Mouse (Mus musculus) thymus, postnatal 14 days (tissue): Measurements from ENCODE around the gene Slc41a3.
"Not testable (repeated sequence)": the region's sequence is repeated elsewhere in the genome, so short reads cannot be mapped to it uniquely, and the experiment has no call there.

ENCODE experiments used
- DNase-seq: peaks from one replicate; pipeline ENCODE4 v3.0.0; 2021

Gene Slc41a3

GRCm38 (mm10) chr6:90625207-90625994, 20.9 kb downstream of the Slc41a3 start:
- peak; percentile 41 for DNase-seq

- no peak for DNase-seq
Measured at GRCm38 (mm10) chr6:90627556-90627955, 23.0 kb downstream of the Slc41a3 start.

- DNase-seq: no peak
Measured at GRCm38 (mm10) chr6:90629506-90629905, 25.0 kb downstream of the Slc41a3 start.

- DNase-seq: no peak
Measured at GRCm38 (mm10) chr6:90630427-90630826, 25.9 kb downstream of the Slc41a3 start.

- not testable (repeated sequence) for DNase-seq
Measured at GRCm38 (mm10) chr6:90632526-90632925, 28.0 kb downstream of the Slc41a3 start.

- no peak for DNase-seq
Measured at GRCm38 (mm10) chr6:90635081-90635480, 30.6 kb downstream of the Slc41a3 start.

GRCm38 (mm10) chr6:90635611-90636010, 31.1 kb downstream of the Slc41a3 start:
- DNase-seq: no peak

GRCm38 (mm10) chr6:90643057-90643456, 38.5 kb downstream of the Slc41a3 start:
- DNase-seq: no peak

- DNase-seq: no peak
Measured at GRCm38 (mm10) chr6:90644965-90645364, 40.4 kb downstream of the Slc41a3 start.

GRCm38 (mm10) chr6:90648391-90648790, 43.9 kb downstream of the Slc41a3 start:
- DNase-seq: no peak

GRCm38 (mm10) chr6:90649279-90649678, 44.8 kb downstream of the Slc41a3 start:
- no peak for DNase-seq

GRCm38 (mm10) chr6:90650634-90651033, 46.1 kb downstream of the Slc41a3 start:
- DNase-seq: no peak

GRCm38 (mm10) chr6:90653736-90654135, 49.2 kb downstream of the Slc41a3 start:
- peak; percentile 64 for DNase-seq

- DNase-seq: peak; percentile 42
Measured at GRCm38 (mm10) chr6:90656344-90656850, 51.9 kb downstream of the Slc41a3 start.

- no peak for DNase-seq
Measured at GRCm38 (mm10) chr6:90659913-90660312, 55.4 kb downstream of the Slc41a3 start.

- no peak for DNase-seq
Measured at GRCm38 (mm10) chr6:90660398-90661028, 56.0 kb downstream of the Slc41a3 start.

GRCm38 (mm10) chr6:90661029-90661399, 56.5 kb downstream of the Slc41a3 start:
- DNase-seq: no peak

GRCm38 (mm10) chr6:90662148-90662547, 57.6 kb downstream of the Slc41a3 start:
- DNase-seq: no peak

GRCm38 (mm10) chr6:90663736-90664135, 59.2 kb downstream of the Slc41a3 start:
- no peak for DNase-seq

- no peak for DNase-seq
Measured at GRCm38 (mm10) chr6:90668693-90669092, 64.2 kb downstream of the Slc41a3 start.

GRCm38 (mm10) chr6:90678759-90679158, 74.2 kb downstream of the Slc41a3 start:
- DNase-seq: no peak

GRCm38 (mm10) chr6:90680401-90680800, 75.9 kb downstream of the Slc41a3 start:
- DNase-seq: no peak

GRCm38 (mm10) chr6:90683831-90684532, 79.5 kb downstream of the Slc41a3 start:
- no peak for DNase-seq

GRCm38 (mm10) chr6:90686812-90687211, 82.3 kb downstream of the Slc41a3 start:
- no peak for DNase-seq
